Mouse (Mus musculus): ENCODE measurements around the gene Ndufaf3.
"Not testable (repeated sequence)": the region's sequence is repeated elsewhere in the genome, so short reads cannot be mapped to it uniquely, and the experiment has no call there.

The Ndufaf3 gene

DNA sequence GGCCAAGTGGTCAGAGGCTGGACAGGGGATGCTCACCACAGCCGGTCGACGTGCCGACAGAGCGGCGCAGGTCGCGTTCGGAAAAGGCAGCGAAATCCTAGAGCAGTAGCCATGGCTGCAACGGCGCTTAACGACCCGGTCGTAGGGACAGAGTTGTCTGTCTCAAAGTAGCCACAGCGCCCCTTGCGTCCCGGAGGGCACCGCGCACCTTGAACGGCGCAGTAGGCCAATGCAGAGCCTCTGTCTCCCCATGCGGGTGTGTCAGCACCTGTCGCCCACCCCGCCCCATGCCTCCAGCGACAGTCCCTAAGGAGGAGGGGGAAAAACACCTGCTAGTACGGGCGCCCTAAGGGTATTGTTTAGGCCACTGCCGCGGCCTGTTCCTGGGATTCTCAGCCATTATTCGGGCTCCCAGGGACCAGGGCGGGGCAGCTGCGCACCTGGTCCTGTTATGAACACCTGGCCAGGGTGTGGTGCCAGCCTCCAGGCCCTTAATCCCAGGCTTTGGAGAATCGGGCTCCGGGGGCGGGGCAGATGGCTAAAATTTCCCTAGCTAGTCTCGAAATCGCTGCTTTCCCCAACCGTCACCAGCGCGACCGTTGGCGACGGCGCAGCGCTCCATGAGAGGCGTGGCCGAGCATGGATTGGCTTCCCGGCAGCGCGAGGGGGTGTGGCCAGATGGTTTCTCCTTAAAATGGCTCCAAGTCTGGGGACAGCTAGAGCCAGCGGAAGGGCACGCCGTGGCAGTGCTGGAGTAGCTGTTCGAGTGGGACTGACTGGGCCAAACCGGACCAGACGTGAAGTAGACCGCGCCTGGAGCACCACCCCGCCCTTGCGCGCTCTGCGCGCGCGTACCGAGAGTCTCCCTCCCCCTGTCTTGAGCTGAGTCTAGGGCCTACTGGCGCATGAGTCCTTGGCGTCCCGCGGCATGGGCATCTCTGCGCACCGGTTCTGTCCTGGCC is at the start of gene Ndufaf3:
Gene Ndufaf3, minus strand, starts transcription at position 620 of the 962 bp plus-strand sequence.
- peak; percentile 97 for DNase-seq (ENCODE audit: low spot score in 2 of 2)

DNA sequence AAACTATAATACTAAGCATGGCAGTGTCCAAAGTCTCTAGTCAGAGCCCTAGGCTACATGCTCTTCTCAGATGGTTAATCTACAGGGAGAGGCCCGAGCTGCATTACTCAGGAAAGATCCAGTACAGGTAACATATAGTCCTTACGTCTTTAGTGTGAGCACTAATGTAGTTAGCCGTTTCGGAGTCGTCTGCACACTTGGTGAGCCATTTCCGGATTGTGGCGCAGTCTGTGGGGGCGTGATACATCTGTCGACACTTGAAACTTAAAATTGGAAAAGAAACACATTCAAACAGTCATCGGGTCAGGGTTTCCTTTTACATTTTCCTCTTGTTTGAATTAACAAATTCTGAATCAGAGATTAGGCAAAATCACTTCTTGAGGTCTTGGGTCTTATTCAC is 44.3 kb upstream of the Ndufaf3 start:
- DNase-seq (ENCODE audit: low spot score in 2 of 2), result peak; percentile 56 to 58

DNA sequence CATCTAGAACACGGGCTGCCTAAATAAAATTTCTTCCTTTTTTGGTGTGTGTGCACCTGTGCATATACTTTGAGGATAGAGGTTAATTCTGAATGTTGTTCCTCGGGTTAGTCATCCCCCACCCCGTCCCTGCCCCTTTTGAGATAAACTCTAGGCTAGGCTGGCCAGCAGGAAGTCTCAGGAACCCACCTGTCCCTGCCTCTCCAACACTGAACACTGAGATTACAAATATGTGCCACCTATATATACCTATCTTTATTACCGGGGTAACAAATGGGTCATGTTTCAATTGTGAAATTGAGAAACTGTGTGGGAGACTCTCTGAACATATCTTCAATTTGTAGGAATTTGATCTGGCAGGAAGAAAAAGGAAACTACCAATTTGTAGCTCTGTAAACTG is 41.7 kb upstream of the Ndufaf3 start:
- DNase-seq (ENCODE audit: low spot score in 2 of 2), result no peak

DNA sequence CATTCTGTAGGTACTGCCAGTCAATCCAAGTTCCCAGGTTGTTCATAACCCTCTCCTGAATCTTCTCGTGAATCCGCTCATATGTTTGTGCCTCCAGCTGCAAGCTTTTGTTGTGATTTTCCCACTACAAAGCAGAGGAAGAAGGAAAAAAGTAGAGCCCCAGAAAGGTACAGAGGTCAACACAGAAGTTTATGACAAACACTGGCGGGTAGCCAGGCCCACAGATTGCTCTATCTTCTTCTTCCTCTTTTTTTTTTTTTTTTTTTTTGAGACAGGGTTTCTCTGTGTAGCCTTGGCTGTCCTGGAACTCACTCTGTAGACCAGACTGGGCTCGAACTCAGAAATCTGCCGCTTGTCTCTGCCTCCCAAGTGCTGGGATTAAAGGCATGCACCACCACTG is 40.7 kb upstream of the Ndufaf3 start:
- DNase-seq (ENCODE audit: low spot score in 2 of 2), result not testable (repeated sequence)

DNA sequence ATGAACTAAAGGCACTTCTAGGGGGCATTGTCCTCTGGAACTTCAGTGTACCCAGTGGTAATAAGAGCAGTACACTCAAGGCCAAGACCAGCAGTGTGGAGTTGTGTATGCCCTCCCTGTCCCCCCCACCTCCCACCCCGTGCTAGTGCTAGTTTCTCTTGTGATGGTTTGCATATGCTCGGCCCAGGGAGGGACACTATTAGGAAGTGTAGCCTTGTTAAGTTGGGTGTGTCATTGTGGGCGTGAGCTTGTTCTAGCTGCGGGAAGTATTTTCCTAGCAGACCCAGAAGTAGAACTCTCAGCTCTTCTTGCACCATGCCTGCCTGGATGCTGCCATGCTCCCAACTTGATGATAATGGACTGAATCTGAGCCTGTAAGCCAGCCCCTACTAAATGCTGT is 34.8 kb upstream of the Ndufaf3 start:
- no peak for DNase-seq (ENCODE audit: low spot score in 2 of 2)

DNA sequence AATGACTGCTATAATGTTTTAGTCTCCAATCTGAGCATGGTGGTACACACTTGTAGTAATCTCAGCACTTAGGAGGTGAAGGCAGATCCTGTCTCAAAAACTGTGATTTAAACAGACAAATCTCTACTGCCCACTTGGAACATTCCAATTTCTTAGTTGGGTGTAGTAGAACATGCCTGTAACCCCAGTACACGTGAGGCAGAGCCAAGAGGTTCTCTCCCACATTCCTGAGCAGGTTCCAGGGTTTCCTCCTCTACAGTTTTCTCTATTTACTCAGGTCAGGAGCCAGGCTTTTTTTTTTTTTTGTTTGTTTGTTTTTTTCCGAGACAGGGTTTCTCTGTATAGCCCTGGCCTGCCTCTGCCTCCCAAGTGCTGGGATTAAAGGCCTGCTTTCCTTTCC is 32.8 kb upstream of the Ndufaf3 start:
- DNase-seq (ENCODE audit: low spot score in 2 of 2), result no peak

DNA sequence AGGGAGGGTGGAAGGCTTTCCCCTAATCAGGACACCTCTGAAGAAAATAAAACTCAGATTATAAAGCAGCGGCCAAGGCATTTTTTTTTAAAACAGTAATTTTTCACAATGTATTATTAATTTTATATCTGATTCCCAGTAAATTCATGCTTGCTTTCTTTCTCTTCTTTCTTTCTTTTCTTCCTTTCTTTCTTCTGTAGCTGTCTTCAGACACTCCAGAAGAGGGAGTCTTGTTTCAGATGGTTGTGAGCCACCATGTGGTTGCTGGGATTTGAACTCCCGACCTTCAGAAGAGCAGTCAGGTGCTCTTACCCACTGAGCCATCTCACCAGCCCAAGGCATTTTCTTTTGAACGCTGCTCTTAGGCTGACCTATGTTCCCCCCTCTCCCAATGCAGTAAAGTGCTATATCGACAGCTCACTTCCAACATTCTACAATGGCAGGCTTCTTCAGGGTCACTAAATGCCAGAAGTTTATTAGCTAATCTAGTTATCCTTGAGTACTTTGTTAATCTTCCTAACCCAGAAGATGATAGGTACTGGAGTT is 31.9 kb upstream of the Ndufaf3 start:
- DNase-seq (ENCODE audit: low spot score in 2 of 2), result no peak

DNA sequence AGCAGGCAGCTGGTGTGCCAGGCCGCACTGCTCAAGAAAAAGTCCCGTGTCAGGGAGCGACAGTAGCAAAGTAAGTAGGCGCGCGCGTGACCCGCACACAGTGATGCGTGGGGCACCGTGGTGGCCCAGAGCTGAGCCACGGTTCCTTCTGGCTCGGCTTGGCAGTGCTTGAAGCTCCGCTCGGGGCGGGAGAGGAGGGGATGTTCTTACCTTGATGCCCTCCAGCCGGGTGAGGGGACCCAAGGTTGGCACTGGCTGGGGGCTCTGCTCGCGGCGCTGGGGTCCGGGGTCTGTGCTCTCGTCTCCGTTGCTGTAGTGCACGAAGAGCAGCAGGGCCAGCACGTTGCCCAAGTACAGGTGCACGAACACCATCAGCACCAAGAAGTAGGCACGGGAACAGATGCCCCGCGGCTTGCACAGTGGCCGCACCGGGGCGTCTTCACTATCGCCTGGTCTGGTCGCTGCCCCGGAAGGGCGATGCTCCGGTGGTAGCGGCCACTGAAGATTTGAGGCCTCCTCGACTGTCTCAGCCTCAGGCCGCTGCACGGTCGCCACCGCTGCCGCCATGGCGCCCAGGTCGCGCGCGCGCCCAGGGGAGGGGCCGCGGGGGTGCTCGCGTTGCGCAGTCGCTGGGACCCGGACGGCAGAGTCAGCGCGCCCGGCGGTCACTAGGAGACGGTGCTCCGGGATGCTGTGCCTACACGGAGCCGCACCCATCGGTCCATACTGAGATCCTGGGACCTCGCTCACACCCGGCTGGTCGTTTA is 29.9 kb upstream of the Ndufaf3 start, which contains the start of gene P4htm:
Gene P4htm, minus strand, starts transcription at position 670 of the 767 bp plus-strand sequence.
- peak; percentile 75 to 84 for DNase-seq (ENCODE audit: low spot score in 2 of 2)

DNA sequence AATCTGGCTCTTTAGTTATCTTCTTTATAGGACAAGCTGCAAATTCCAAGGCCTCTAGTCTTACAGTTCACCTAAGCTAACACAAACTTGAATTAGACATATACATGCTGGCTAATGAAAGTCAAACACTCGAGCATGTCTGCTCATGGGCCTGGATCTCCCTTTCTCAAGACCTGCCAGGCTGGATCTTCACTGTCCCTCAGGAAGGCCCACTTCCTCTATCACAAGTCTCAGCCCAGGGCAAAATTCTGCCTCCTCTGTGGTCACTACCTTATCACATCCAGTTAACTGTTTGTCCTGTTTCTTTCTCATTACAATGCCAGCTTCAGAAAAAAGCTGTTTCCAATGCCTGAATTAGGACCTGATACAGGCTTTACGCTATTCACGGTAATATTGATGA is 27.1 kb upstream of the Ndufaf3 start:
- no peak for DNase-seq (ENCODE audit: low spot score in 2 of 2)

DNA sequence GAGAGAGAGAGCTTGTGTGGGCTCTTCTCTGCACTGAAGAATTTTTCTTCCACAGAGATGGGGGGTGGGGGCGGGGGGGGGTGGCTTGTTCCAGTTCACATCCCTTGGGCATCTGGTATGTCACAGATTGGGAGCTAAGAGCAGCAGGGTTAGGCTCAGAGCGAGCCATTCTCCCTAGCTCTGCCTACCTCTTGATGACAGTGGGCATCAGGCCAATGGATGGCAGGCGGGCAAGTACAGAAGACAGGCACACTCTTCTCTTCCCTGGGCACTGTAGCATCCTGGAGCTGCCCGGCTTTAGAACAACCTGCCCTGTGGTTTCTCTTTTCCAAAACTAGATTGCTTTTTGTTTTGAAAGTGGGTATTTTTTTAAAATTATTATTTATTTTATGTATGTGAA is 24.2 kb upstream of the Ndufaf3 start:
- no peak for DNase-seq (ENCODE audit: low spot score in 2 of 2)

DNA sequence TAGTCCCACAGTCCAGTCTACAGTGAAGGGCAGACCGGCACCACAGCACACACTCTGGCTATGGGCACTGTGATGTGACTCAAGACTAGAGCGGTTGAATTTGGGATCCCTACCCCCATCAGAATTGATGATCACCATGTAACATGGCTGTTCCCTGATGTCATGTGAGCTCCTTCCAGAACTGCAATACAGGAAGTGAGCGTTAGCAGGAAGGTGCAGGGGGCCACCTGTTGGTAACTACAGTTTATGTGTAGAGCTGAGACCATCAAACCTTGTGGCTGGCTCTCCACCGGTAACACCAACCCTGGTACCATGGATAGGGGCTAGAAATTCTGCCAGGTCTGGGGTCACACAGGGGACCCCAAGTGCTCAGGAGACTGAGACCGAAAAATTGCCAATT is 22.0 kb upstream of the Ndufaf3 start:
- DNase-seq (ENCODE audit: low spot score in 2 of 2), result no peak

DNA sequence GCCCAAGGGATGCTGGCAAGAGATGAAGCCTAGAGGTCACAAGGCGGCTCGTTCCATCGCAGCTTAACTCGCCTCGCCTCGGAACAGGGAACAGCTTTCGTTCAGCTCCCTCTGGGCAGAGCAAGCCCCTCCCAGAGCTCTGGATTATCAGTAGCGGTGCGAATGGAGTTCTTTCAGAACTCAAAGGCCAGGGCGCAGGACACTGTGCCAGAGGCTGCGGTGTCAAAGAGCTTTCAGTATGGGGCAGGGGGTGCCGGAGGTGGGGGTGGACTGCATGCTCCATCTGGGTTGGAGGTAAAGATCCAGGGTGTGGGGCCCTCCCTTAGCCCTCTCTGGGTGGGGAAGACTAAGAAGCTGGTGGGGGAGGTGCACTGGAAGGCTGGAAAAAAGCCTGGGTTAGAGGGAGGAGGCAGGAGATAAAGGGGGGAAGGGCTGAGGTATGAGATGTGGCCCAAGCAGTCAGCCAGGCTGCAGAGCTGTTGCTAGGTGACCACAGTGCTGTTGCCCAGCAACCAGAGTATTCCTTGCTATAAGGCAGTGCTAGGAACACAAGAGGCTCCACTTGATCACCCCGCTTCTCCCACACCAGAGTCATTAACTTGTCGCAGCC is 20.4 kb upstream of the Ndufaf3 start:
- peak; percentile 84 to 93 for DNase-seq (ENCODE audit: low spot score in 2 of 2)

DNA sequence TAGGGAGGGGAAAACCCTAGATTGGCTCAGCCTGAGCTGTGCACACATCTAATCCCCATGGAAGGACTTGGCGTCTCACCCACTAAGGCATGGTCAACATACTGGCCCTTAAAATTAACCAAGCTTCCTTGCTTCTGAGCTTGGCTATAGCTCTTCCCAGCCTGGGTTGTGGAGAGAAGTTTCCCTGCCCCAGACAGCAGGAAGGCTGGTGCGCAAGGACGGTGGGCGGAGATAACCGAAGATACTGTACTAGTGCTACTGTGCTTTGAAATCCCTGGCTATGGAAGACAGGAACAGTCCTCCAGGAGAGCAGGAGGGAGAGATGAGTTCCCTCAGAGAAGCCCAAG is 12.1 kb upstream of the Ndufaf3 start:
- no peak for DNase-seq (ENCODE audit: low spot score in 2 of 2)

DNA sequence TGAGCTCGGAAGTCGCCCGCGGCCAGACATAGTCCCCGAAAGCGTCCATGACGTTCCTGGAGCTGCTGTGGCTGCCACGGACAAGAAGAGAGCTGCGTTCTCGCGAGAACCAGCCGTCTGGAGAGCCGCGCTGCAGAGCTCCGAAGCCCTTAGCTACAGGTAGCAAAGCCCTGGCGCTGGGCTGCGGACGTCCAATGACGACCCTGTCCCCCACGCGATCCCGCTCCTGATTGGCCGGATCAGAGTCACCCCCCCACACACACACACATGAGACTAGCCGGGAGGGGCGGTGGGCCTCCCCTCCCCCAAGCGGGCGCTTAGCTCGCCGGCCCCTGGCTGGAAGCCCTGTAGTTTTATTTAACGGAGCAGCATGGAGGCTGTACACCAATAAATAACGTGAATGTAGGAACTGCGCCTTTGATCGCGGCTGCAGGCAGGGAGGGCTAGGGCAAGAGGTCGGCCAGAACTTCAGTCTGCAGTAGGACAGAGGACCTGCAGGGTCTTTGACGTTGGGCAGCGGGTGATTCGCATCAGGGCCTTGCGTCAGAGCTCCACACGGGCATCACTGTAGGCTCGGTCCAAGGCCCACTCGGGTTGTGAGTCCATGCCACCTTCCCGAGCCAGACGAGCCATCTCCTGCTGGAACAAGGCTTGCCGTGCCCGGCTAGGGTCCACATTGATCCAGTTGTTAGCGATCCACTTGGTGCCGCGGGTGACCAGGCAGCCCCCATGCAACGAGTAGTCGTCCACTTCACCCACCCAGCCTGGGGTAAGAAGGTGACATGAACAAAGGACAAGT is 11.5 kb upstream of the Ndufaf3 start, which contains the start of gene Wdr6:
Gene Wdr6, minus strand, starts transcription at position 195 of the 799 bp plus-strand sequence.
- peak; percentile 82 to 89 for DNase-seq (ENCODE audit: low spot score in 2 of 2)

DNA sequence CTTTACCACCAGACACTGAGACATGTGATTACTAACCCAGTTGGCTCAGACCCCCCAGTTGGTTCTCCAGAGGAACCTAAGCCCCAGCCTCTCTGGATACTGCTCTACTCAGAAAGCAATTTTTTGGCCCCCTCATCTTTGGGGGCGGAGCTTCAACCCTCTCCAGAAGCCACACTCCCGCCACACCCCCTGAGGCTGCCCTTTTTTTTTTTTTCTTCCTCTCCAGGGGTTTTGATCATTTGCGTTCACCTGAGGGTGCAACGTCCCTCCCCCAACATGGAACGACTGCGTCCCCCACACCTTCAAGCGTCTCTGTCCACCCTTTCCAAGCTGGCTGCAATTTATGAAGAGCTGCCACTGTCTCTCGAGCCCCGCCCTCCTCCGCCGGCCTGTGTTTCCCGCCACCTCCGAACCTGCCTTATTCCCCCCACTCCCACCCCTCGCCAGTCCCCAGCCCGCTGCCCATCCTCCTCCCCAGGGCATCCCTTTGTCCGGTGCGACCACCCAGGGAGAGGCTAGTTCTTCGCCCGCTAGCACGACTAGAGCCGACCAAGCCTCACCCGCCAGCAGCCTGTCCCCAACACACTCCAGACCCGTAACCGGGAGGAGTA is 10.8 kb upstream of the Ndufaf3 start:
- no peak for DNase-seq (ENCODE audit: low spot score in 2 of 2)

DNA sequence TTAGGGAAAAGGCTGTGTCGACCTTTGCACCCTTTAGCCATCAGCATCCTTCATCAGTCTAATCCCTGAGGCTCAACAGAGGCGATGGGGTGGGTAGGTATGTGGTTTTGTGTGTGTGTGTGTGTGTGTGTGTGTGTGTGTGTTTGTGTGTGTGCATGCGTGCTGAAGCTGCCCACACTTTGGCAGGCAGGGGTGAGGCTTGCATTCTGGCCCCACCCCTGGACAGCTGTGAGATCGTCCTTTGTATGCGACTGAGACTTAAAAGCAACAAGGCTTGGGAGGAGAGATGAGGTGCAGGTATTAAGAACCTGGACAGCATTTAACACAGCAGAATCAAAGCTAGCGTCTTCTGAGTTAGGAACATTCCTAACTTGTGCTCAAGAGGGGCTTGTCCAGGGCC is 9.8 kb upstream of the Ndufaf3 start:
- DNase-seq (ENCODE audit: low spot score in 2 of 2), result no peak

DNA sequence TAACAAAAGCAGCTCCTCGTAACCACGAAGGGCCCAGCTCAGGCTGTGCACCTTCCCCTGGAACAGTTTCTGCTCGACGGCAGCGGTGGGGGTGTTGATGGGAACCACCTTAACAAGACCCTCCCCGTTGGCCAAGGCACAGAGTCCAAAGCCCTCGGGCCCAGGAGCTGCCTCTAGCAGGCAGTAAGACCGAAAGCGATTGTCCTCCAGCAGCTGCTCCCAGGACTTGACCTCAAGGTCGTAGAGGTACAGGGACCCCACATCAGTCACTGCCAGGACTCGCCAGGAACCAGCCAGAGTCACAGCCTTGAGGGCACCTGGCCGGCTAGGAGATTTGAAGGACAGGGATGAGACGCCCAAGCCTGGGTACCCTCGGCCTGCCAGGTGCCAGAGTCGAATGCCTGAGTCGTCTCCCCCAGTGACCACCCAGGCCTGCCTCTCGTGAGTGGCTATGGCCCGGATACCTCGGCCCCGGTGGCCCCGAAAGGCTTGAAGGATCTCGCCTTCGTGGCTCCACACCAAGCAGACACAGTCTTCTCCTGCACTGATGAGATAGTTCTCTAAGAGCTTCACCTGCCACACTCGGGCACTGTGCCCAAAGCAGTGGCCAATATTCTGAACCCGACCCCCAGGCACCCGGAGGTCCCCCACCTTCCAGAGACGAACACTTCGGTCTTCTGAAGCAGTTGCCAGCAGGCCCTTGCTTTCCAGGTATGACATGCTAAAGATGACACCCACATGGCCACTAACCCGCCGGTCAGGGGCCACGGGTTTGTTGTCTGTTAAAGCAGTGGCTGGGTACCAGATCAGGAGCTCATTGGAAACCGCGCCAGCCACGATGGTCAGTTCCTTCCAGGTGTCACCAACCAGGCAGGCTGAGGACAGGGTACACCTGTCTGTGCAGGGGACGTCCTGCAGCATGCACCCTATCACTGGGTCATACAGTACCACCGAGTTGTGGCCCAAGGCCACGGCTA is 8.4 kb upstream of the Ndufaf3 start:
- DNase-seq (ENCODE audit: low spot score in 2 of 2), result no peak

DNA sequence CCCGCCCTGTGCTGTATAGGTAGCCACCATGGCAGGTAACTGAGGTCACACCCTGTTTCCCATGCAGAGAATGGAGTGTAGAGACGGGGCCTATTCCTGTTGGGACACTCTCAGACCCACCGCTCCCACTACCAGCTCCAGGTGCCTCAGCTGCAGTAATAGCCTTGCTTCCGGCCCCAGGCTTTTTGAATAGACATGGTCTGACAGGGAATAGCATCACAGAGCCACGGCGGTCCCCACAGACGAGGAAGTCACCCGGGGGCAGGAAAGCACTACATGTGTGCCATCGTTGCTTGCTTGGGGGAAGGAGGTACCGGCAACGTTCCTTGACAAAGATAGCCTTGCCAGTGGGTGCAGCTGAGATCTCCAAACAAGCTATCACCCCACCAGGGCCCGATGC is 7.7 kb upstream of the Ndufaf3 start:
- DNase-seq (ENCODE audit: low spot score in 2 of 2), result no peak

Data from right cerebral cortex, adult 2 months (tissue).